Mouse (Mus musculus) liver, embryonic 12.5 days (tissue): Measurements from ENCODE around the gene Gm438. TPM values are rescaled to one million over a fixed set of nuclear protein-coding genes. Genes with fewer than 3 reads are reported as not detected.
"Not testable (repeated sequence)": the region's sequence is repeated elsewhere in the genome, so short reads cannot be mapped to it uniquely, and the experiment has no call there.

Experiments used
- ATAC-seq: fragments of 200-750 bp; cut with Nextera tagmentation; 2 replicates; pipeline ENCODE4 v1.8.0; 2017; ENCODE audit warnings: moderate number of reproducible peaks, mild to moderate bottlenecking, moderate library complexity
- H3K27ac ChIP-seq: fragments of 300-500 bp; sonication (generic); 2 replicates; pipeline ENCODE4 v1.5.1; 2016; ENCODE audit warnings: mild to moderate bottlenecking
- H3K27me3 ChIP-seq: fragments of 300-500 bp; sonication (generic); replicated peaks from 2 replicates; pipeline ENCODE4 v1.6.1; 2016; ENCODE audit warnings: mild to moderate bottlenecking, moderate library complexity
- H3K36me3 ChIP-seq: fragments of 300-500 bp; sonication (generic); 2 replicates; pipeline ENCODE4 v1.6.1; 2016; ENCODE audit warnings: mild to moderate bottlenecking, moderate library complexity
- H3K4me1 ChIP-seq: fragments of 300-500 bp; sonication (generic); 2 replicates; pipeline ENCODE4 v1.6.1; 2016
- H3K4me2 ChIP-seq: fragments of 300-500 bp; sonication (generic); 2 replicates; pipeline ENCODE4 v1.6.1; 2016; ENCODE audit warnings: mild to moderate bottlenecking, moderate library complexity
- H3K4me3 ChIP-seq: fragments of 300-500 bp; sonication (generic); 2 replicates; pipeline ENCODE4 v1.5.1; 2016; ENCODE audit warnings: mild to moderate bottlenecking, moderate library complexity
- H3K9ac ChIP-seq: fragments of 300-500 bp; sonication (generic); 2 replicates; pipeline ENCODE4 v1.6.1; 2016; ENCODE audit warnings: mild to moderate bottlenecking, moderate library complexity
- H3K9me3 ChIP-seq: fragments of 300-500 bp; sonication (generic); replicated peaks from 2 replicates; pipeline ENCODE4 v1.6.1; 2016; ENCODE audit warnings: mild to moderate bottlenecking, moderate library complexity
- WGBS: fragments of 180-500 bp; shearing (Covaris S2); methylation state at CpG from one replicate; pipeline ENCODE4 v1.1.7; 2016; ENCODE audit not compliant: insufficient replicate concordance; 5-methylcytosine and 5-hydroxymethylcytosine counted together
- polyA plus RNA-seq: library from polyadenylated mRNA; unstranded; fragments of >200 nt; fragmentation: Nextera tagmentation; extraction: Ambion mirVana; gene quantifications from 2 replicates; pipeline ENCODE4 v1.2.1, GENCODE M21; 2016

Gm438 gene
- not detected in 2 replicates for polyA plus RNA-seq

DNA sequence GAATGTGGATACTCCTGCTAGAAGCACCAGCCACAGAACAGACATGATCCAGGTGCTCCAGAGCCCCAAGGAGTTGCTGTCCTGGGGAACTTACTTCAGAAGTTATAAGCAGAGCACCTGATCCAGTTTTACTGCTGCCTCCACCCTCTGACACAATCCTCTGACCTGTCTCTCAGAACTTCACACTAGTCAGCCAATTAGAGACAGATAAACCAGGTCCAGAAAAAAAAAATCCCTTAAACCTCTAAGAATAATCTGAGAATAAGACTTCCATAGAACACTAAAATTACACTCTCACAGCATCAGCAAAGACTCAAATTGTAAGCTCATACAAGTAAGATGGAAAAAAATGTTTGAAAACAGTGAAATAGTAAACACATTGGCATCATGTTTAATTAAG, at the start of gene Gm438:
Gene Gm438 (minus strand): TSS at position 101 of the 400 bp plus-strand sequence.
- no peak for ATAC-seq
- no peak within 1 kb of the TSS for H3K4me3 ChIP-seq
- no peak within 1 kb of the TSS for H3K27ac ChIP-seq

DNA sequence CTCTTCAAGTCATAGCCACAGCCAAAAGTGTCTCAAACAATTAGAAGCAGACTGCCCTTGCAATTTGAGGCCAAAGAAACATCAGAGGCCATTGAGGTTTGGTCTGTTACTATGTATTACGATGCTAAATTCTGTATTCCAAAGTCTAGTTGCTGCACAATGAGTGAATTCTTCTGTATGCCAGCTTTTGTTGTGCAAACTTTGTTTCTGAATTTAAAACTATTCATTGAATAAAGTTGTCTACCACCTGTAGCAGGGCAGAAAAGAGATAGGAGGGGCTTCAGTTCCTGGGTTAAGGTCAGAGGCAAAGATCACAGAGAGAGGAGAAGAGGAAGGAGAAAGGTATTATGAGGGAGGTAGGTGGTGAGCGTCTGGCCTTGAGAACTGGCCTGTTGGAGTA, 38.3 kb upstream of the Gm438 start:
- H3K27me3 ChIP-seq = no peaks in the 10 kb centered on the region
- H3K9me3 ChIP-seq = peaks cover 6% of the 10 kb centered on the region; the same call in 1 of the 2 replicates
- no peaks in the 10 kb centered on the region for H3K36me3 ChIP-seq
- H3K4me1 ChIP-seq = no peaks in the 10 kb centered on the region
- no peak overlapping the region for H3K27ac ChIP-seq
- no peak overlapping the region for H3K4me3 ChIP-seq
- H3K9ac ChIP-seq = no peak overlapping the region
- 59% methylated on average over 2 of the region's 2 CpGs for WGBS
- H3K4me2 ChIP-seq = no peak overlapping the region
- ATAC-seq = no peak

More for the DNA sequence above, at the start of gene Gm438:
- Histone ChIP-seq H3K9ac (no peak within 1 kb of the TSS), H3K36me3 (no peaks in the 10 kb centered on the region), H3K4me2 (no peak within 1 kb of the TSS), H3K27me3 (no peaks in the 10 kb centered on the region), H3K4me1 (no peaks in the 10 kb centered on the region), H3K9me3 (no peaks in the 10 kb centered on the region)

DNA sequence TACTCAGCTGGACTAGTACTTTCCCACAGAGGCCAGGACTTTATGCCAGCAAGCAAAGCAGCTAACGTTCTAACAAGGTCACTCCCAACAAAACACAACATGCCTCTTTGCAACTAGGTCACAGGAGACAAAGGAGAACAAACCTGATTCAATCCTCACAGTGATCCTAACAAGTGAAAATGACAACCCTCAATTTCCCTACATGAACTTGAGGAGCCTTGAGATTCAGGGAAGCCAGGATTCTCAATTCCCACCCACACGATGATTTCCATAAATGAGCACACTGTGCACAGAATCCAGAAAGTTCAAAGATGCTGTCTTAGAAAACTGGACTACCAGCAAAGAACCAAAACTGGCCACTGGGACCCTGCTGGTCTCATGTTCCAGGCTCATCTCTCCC, 37.6 kb upstream of the Gm438 start:
- no peak overlapping the region for H3K4me3 ChIP-seq
- H3K27ac ChIP-seq = no peak overlapping the region
- H3K9me3 ChIP-seq = peaks cover 6% of the 10 kb centered on the region; the same call in 1 of the 2 replicates
- no peaks in the 10 kb centered on the region for H3K36me3 ChIP-seq
- ATAC-seq = no peak
- H3K4me1 ChIP-seq = no peaks in the 10 kb centered on the region
- H3K27me3 ChIP-seq = no peaks in the 10 kb centered on the region
- H3K4me2 ChIP-seq = no peak overlapping the region
- 80% methylated on average over 2 of the region's 2 CpGs for WGBS
- H3K9ac ChIP-seq = no peak overlapping the region

DNA sequence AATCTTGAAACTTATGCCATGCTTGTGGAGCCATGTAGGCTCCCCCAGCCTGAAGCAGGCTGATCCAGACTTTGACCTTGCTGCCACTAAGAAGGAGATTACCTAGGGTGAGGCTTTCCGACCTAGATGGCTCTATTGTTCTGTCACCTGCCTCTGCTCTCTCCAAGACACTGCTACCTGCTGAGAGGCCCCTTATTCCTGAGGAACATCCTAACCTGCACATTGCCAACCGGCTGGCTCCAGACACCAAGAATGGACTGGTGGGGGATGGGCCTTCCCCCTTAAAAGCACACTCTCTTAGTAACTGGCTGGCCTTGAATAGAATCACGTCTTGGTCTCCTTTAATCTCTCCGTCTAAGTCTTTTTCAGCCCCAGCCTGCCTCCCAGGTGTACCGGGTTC, 20.8 kb upstream of the Gm438 start:
- H3K9me3 ChIP-seq, H3K4me2 ChIP-seq, H3K27ac ChIP-seq, ATAC-seq, H3K9ac ChIP-seq, H3K4me3 ChIP-seq, H3K4me1 ChIP-seq, H3K36me3 ChIP-seq, H3K27me3 ChIP-seq: not testable (repeated sequence)
- 46% methylated on average over 5 of the region's 5 CpGs for WGBS

DNA sequence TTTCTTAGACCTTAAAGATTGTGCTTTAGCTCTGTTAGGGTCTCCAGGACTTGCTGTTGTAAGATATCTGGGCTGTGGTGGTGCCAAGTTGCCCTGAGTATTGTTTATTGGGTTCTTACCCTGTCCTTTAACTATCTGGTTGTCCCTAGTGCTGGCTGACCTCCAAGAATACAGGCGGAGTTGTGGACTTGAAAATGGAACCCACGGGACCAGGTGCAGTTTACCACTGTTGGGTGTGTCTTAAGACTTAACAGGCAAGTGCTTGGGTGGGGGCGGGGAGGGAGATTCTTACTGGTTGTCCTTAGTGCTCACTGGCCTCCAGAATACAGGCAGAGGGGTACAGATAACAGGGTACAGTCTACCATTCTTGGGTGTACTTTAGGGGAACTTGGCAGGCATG, 17.2 kb upstream of the Gm438 start:
- H3K9me3 ChIP-seq = no peaks in the 10 kb centered on the region
- H3K4me1 ChIP-seq = no peaks in the 10 kb centered on the region
- no peak overlapping the region for H3K4me3 ChIP-seq
- H3K4me2 ChIP-seq = no peak overlapping the region
- no peaks in the 10 kb centered on the region for H3K27me3 ChIP-seq
- no peak for ATAC-seq
- H3K36me3 ChIP-seq = no peaks in the 10 kb centered on the region
- 56% methylated on average over 3 of the region's 3 CpGs for WGBS
- H3K27ac ChIP-seq = no peak overlapping the region
- H3K9ac ChIP-seq = no peak overlapping the region

DNA sequence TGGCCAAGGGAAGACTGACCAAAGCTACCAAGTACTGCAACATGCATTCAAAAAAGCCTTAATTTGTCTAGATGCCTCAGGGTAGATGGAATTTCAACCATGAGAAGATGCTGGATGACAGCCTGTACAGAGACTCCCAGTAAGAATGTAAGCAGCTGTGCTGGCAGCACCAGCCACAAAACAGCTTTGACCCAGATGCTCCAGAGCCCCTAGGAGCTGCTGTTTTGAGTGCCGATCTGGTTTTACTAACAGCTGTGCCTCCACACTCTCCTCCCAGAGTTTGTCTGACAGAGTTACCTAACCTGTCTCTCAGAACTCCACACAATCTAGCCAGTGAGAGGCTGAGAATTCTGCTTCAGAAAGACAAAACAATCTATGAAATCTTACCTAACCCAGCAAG, 3.8 kb upstream of the Gm438 start:
- Histone ChIP-seq H3K27ac (no peak overlapping the region), H3K36me3 (no peaks in the 10 kb centered on the region), H3K4me3 (no peak overlapping the region), H3K9me3 (no peaks in the 10 kb centered on the region), H3K4me1 (no peaks in the 10 kb centered on the region), H3K4me2 (no peak overlapping the region), H3K27me3 (no peaks in the 10 kb centered on the region), H3K9ac (no peak overlapping the region)
- 64% methylated on average over 1 of the region's 1 CpGs for WGBS
- ATAC-seq = no peak

DNA sequence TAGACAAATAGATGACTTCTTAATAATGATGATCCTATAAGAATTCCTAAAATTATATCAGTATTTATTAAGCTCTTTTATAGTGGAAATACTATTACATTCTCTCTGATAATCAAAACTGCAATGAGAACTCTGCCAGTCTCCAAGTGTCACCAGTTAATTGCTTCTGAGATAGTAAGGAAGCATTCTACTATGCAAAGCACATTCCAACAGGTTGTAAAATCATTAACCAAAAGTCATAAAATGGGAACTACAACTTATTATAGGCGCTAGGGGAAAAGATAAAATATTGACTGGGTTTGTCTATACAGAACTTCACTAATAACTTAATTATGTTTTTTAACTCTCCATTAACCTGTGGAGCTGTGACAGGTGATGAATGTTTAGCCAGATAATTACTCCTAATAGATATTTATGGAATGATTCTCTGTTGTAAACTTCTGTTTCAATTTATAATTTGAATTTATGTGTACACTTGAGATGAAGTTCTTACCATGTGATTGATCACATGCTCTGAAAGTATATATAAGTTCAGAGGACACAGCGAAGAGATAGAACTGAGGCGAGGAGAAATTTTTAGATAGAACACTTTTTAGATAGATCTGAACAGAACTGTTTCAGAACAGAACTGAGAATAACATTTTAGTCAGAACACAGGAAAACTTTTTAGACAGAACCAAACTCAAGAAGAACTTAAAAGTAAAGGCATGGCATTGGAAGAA, 3.7 kb downstream of the Gm438 start:
- 58% methylated on average over 3 of the region's 3 CpGs for WGBS

DNA sequence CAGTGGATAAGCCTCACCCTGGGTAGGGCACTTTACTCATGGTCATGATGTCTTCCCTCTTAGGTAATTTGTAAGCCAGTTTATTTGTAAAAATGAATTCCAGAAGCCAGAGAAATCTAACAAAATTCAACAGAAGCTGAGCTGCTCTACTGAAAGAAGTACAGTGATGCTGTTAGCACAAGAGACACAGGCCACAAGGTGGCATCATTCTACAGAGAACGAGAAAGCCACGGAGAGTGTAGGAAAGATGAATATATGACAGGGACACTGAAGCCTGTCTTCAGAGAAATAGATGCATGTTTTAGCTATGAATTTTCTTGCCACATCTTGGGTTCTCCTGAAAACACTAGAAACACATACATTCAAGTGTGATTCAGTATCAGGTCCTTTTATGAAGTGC, 20.7 kb downstream of the Gm438 start:
- Histone ChIP-seq H3K36me3 (no peaks in the 10 kb centered on the region), H3K4me1 (no peaks in the 10 kb centered on the region), H3K4me2 (no peak overlapping the region), H3K9me3 (no peaks in the 10 kb centered on the region), H3K9ac (no peak overlapping the region), H3K27ac (no peak overlapping the region), H3K4me3 (no peak overlapping the region), H3K27me3 (no peaks in the 10 kb centered on the region)
- 27% methylated on average over 2 of the region's 2 CpGs for WGBS
- no peak for ATAC-seq

More for the DNA sequence above, 3.7 kb downstream of the Gm438 start:
- ATAC-seq = no peak
- no peak overlapping the region for H3K9ac ChIP-seq
- H3K27me3 ChIP-seq = no peaks in the 10 kb centered on the region
- H3K4me2 ChIP-seq = no peak overlapping the region
- no peaks in the 10 kb centered on the region for H3K36me3 ChIP-seq
- no peaks in the 10 kb centered on the region for H3K4me1 ChIP-seq
- H3K4me3 ChIP-seq = no peak overlapping the region
- H3K9me3 ChIP-seq = no peaks in the 10 kb centered on the region
- no peak overlapping the region for H3K27ac ChIP-seq

DNA sequence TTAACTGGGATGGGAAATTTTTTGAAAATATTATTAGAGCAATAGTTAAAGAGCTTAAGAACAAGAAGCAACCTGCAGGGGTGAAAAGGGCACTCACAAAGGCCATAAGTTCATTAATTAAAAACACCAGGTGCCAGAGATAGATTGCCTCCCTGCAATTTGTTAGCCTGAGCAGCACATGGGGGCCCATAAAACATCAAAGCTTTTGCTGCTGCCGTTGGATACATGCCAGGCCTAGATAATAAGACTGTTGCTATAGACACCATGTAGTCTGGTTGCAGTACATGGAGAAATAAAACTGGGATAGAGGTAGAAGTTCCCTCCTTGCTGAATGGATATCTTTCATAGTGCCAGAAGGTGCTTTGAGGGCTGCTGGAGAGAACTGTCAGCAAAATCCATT, 37.2 kb downstream of the Gm438 start:
- no peak overlapping the region for H3K9ac ChIP-seq
- H3K9me3 ChIP-seq = no peaks in the 10 kb centered on the region
- no peak overlapping the region for H3K4me3 ChIP-seq
- ATAC-seq = no peak
- H3K36me3 ChIP-seq = no peaks in the 10 kb centered on the region
- no peak overlapping the region for H3K27ac ChIP-seq
- no peak overlapping the region for H3K4me2 ChIP-seq
- no peaks in the 10 kb centered on the region for H3K4me1 ChIP-seq
- no peaks in the 10 kb centered on the region for H3K27me3 ChIP-seq
- WGBS = 41% methylated on average over 1 of the region's 1 CpGs

Other genes starting within 250 kb of the Gm438 start
- gene Gm13124, start 221.4 kb downstream of the Gm438 start, polyA plus RNA-seq = not detected in 2 replicates
- not detected in 2 replicates for gene Aadacl4, start 172.9 kb downstream of the Gm438 start, polyA plus RNA-seq
- not detected in 2 replicates for gene Gm436, start 100.2 kb downstream of the Gm438 start, polyA plus RNA-seq
- gene Gm13178, start 65.2 kb downstream of the Gm438 start, polyA plus RNA-seq = not detected in 2 replicates
- 33.9 and 34.9 TPM in 2 replicates for gene Dhrs3, start 106.2 kb upstream of the Gm438 start, polyA plus RNA-seq